Mouse (Mus musculus): ENCODE results near the gene Znrf2.

GRCm38 (mm10) chr6:54906053-54907040, 89.6 kb downstream of the Znrf2 start:
- TF ChIP-seq MAZ (IDR thresholded peaks at IDR 0.05; ENCODE audit: low read depth, low read length) (no peak), EP300 (IDR thresholded peaks at IDR 0.05; ENCODE audit: low read length) (no peak), POLR2A (IDR thresholded peaks at IDR 0.05; ENCODE audit: low read depth, low read length) (no peak), ZNF384 (IDR thresholded peaks at IDR 0.05; ENCODE audit: low read depth, low read length) (no peak), CTCF (conservative IDR thresholded peaks at IDR 0.05 in 1 of 2, IDR thresholded peaks at IDR 0.05 in 1 of 2; ENCODE audit: low read depth in 2 of 2, low read length in 2 of 2) (no peak), UBTF (IDR thresholded peaks at IDR 0.05; ENCODE audit: low read depth, low read length) (no peak), CHD2 (IDR thresholded peaks at IDR 0.05; ENCODE audit: low read length) (no peak), E2F4 (IDR thresholded peaks at IDR 0.05; ENCODE audit: insufficient replicate concordance, low read depth, low read length) (no peak), SMC3 (IDR thresholded peaks at IDR 0.05; ENCODE audit: low read depth, low read length) (no peak), ZC3H11A (IDR thresholded peaks at IDR 0.05; ENCODE audit: low read depth, low read length) (no peak), JUND (conservative IDR thresholded peaks at IDR 0.05; ENCODE audit: low read depth, low read length) (no peak), MAX (IDR thresholded peaks at IDR 0.05; ENCODE audit: low read length) (no peak), RCOR1 (conservative IDR thresholded peaks at IDR 0.05; ENCODE audit: low read depth, low read length) (no peak)

All from CH12.LX (cell line).